Comparison of ENCODE assay signal across 23 mouse cellular contexts in genomic region chr11:36436251-36436650, GRCm38 (mm10).
DNase-seq lines count a peak whose midpoint lies in the region; ATAC-seq and TF ChIP-seq lines count a peak whose summit lies in the region.
"Had no signal": no experiment of that assay in that cellular context is flagged by ENCODE, and none has a peak within 500 bp of the region (broad histone marks: within the 10 kb centered on the region; RNA-seq: fewer than 3 reads in every experiment).

No protein-coding gene starts in this region.

- H3K9ac ChIP-seq in limb, embryonic 15.5 days, result no peak overlapping the region
- no peak overlapping the region for H3K9ac ChIP-seq in embryonic facial prominence, embryonic 15.5 days
- H3K9ac ChIP-seq in stomach, postnatal 0 days (ENCODE audit: low read length), result no peak overlapping the region
- no peak overlapping the region for H3K9ac ChIP-seq in kidney, embryonic 14.5 days (ENCODE audit: low read depth, low read length)
- H3K9ac ChIP-seq: embryonic facial prominence, embryonic 12.5 days; forebrain, embryonic 13.5 days; forebrain, embryonic 15.5 days; forebrain, postnatal 0 days had no signal

- intact Hi-C loops in heart, postnatal 10 days (cut with DNase I), result no loop called here

- ATAC-seq in limb, embryonic 15.5 days (ENCODE audit: insufficient number of reproducible peaks, low FRiP score, low TSS enrichment, low read depth), result no peak
- no peak for ATAC-seq in embryonic facial prominence, embryonic 15.5 days (ENCODE audit: insufficient number of reproducible peaks, low FRiP score, low TSS enrichment, low read depth)
- ATAC-seq in stomach, postnatal 0 days (ENCODE audit: low FRiP score, low TSS enrichment), result no peak
- no peak for ATAC-seq in kidney, embryonic 14.5 days (ENCODE audit: low FRiP score, low TSS enrichment)
- ATAC-seq: forebrain, embryonic 13.5 days; forebrain, embryonic 15.5 days; forebrain, postnatal 0 days had no signal

- no peaks in the 10 kb centered on the region for H3K27me3 ChIP-seq in limb, embryonic 15.5 days
- no peaks in the 10 kb centered on the region for H3K27me3 ChIP-seq in limb, embryonic 10.5 days (ENCODE audit: low read depth, poor library complexity, severe bottlenecking)
- no peaks in the 10 kb centered on the region for H3K27me3 ChIP-seq in embryonic facial prominence, embryonic 15.5 days
- H3K27me3 ChIP-seq in stomach, postnatal 0 days (ENCODE audit: control insufficient read depth, insufficient read depth, low read length), result no peaks in the 10 kb centered on the region
- H3K27me3 ChIP-seq in kidney, embryonic 14.5 days (ENCODE audit: control insufficient read depth, insufficient read depth, low read length), result no peaks in the 10 kb centered on the region
- H3K27me3 ChIP-seq: embryonic facial prominence, embryonic 12.5 days; forebrain, embryonic 13.5 days; forebrain, embryonic 15.5 days had no signal

- H3K4me3 ChIP-seq in limb, embryonic 15.5 days, result no peak overlapping the region
- no peak overlapping the region for H3K4me3 ChIP-seq in limb, embryonic 10.5 days
- no peak overlapping the region for H3K4me3 ChIP-seq in embryonic facial prominence, embryonic 15.5 days (replicated peaks)
- H3K4me3 ChIP-seq in stomach, postnatal 0 days (ENCODE audit: low read depth, low read length), result no peak overlapping the region
- no peak overlapping the region for H3K4me3 ChIP-seq in kidney, embryonic 14.5 days (ENCODE audit: low read length)
- H3K4me3 ChIP-seq: embryonic facial prominence, embryonic 12.5 days; erythroblast, embryonic 14.5 days; forebrain, embryonic 13.5 days; forebrain, embryonic 15.5 days had no signal

- H3K27ac ChIP-seq in limb, embryonic 15.5 days, result 0 out of 2 replicates have a peak overlapping the region, but pooled peaks have one; percentile 22
- no peak overlapping the region for H3K27ac ChIP-seq in limb, embryonic 10.5 days
- peak overlapping the region; percentile 55 for H3K27ac ChIP-seq in embryonic facial prominence, embryonic 15.5 days (replicated peaks)
- H3K27ac ChIP-seq in stomach, postnatal 0 days (replicated peaks), result 0 out of 2 replicates have a peak overlapping the region, but pooled peaks have one; percentile 35
- no peak overlapping the region for H3K27ac ChIP-seq in kidney, embryonic 14.5 days (ENCODE audit: low read depth, low read length)
- H3K27ac ChIP-seq: embryonic facial prominence, embryonic 12.5 days; forebrain, embryonic 13.5 days; forebrain, embryonic 15.5 days had no signal

- 48% methylated on average over 8 of the region's 8 CpGs for WGBS in limb, embryonic 15.5 days
- WGBS in limb, embryonic 10.5 days, result 54% methylated on average over 8 of the region's 8 CpGs
- WGBS in embryonic facial prominence, embryonic 15.5 days, result 36% methylated on average over 8 of the region's 8 CpGs
- 29% methylated on average over 8 of the region's 8 CpGs for WGBS in stomach, postnatal 0 days
- WGBS in kidney, embryonic 14.5 days, result 51% methylated on average over 8 of the region's 8 CpGs

- no peak overlapping the region for H3K4me2 ChIP-seq in limb, embryonic 15.5 days
- no peak overlapping the region for H3K4me2 ChIP-seq in embryonic facial prominence, embryonic 15.5 days (replicated peaks)
- no peak overlapping the region for H3K4me2 ChIP-seq in stomach, postnatal 0 days (replicated peaks; ENCODE audit: low read depth)
- H3K4me2 ChIP-seq in kidney, embryonic 14.5 days (replicated peaks; ENCODE audit: low read depth, low read length), result no peak overlapping the region
- H3K4me2 ChIP-seq: embryonic facial prominence, embryonic 12.5 days; forebrain, embryonic 13.5 days; forebrain, embryonic 15.5 days had no signal

- peaks cover 10% of the 10 kb centered on the region for H3K4me1 ChIP-seq in limb, embryonic 15.5 days
- peaks cover 22% of the 10 kb centered on the region for H3K4me1 ChIP-seq in limb, embryonic 10.5 days
- H3K4me1 ChIP-seq in embryonic facial prominence, embryonic 15.5 days, result 0 out of 2 replicates have a peak, but pooled peaks cover 6% of the 10 kb centered on the region
- H3K4me1 ChIP-seq in stomach, postnatal 0 days (replicated peaks; ENCODE audit: control insufficient read depth, insufficient read depth), result no peaks in the 10 kb centered on the region
- no peaks in the 10 kb centered on the region for H3K4me1 ChIP-seq in kidney, embryonic 14.5 days (ENCODE audit: control insufficient read depth, insufficient read depth, low read length)

- no peak for TF ChIP-seq EP300 in stomach, postnatal 0 days (optimal IDR thresholded peaks at IDR 0.05)

- H3K9me3 ChIP-seq in limb, embryonic 15.5 days, result no peaks in the 10 kb centered on the region
- no peaks in the 10 kb centered on the region for H3K9me3 ChIP-seq in limb, embryonic 10.5 days (replicated peaks)
- H3K9me3 ChIP-seq in embryonic facial prominence, embryonic 15.5 days (replicated peaks), result no peaks in the 10 kb centered on the region
- H3K9me3 ChIP-seq in stomach, postnatal 0 days (ENCODE audit: control insufficient read depth, low read length), result no peaks in the 10 kb centered on the region
- no peaks in the 10 kb centered on the region for H3K9me3 ChIP-seq in kidney, embryonic 14.5 days (ENCODE audit: control insufficient read depth, low read length)
- H3K9me3 ChIP-seq: embryonic facial prominence, embryonic 12.5 days; forebrain, embryonic 13.5 days; forebrain, embryonic 15.5 days had no signal

- DNase-seq in heart, adult 11 months, result peak; percentile 61
- DNase-seq in heart, postnatal 10 days, result no peak
- no peak for DNase-seq in limb, embryonic 10.5 days (ENCODE audit: low spot score)
- no peak for DNase-seq in stomach, postnatal 0 days (ENCODE audit: low spot score)
- DNase-seq in kidney, postnatal 14 days, result no peak
- DNase-seq: adrenal gland, adult 2 months; adrenal gland, postnatal 10 days; adrenal gland, postnatal 25 days; cerebellum, adult 11 months; cerebellum, adult 18-20 months; cerebellum, adult 8-10 months; cerebellum, adult 9-11 months; cerebellum, postnatal 14 days; cerebellum, postnatal 36 days; embryo, embryonic 11 days; forebrain, postnatal 0 days had no signal

- H3K36me3 ChIP-seq in limb, embryonic 15.5 days, result no peaks in the 10 kb centered on the region
- no peaks in the 10 kb centered on the region for H3K36me3 ChIP-seq in limb, embryonic 10.5 days
- H3K36me3 ChIP-seq in embryonic facial prominence, embryonic 15.5 days, result no peaks in the 10 kb centered on the region
- no peaks in the 10 kb centered on the region for H3K36me3 ChIP-seq in stomach, postnatal 0 days (ENCODE audit: control insufficient read depth, insufficient read depth, low read length)
- no peaks in the 10 kb centered on the region for H3K36me3 ChIP-seq in kidney, embryonic 14.5 days (ENCODE audit: control insufficient read depth, insufficient read depth, low read length)
- H3K36me3 ChIP-seq: embryonic facial prominence, embryonic 12.5 days; forebrain, embryonic 15.5 days had no signal

- no peak for TF ChIP-seq CTCF in stomach, postnatal 0 days (IDR thresholded peaks at IDR 0.05; ENCODE audit: low read depth)

Comparison
In these comparisons a context has a peak if more than half of its experiments do, and no peak if none do; other contexts are left out.
1. H3K27ac ChIP-seq: peak in limb, embryonic 15.5 days (single experiment), embryonic facial prominence, embryonic 15.5 days (single experiment) and stomach, postnatal 0 days (single experiment); none in limb, embryonic 10.5 days (single experiment) and kidney, embryonic 14.5 days (single experiment).